Mouse (Mus musculus) v-Abl transformed pro-B cells (cell line): ENCODE results near the gene Dnajc5.

ENCODE experiments used
- in situ Hi-C, 2 experiments: fragments of 400-800 bp; cut with MboI; formaldehyde crosslinking; loops; one replicate each; pipeline ENCODE4 v1.15.1; 2025; ENCODE audit not compliant: unreplicated experiment in 2 of 2

Dnajc5 gene

GRCm38 (mm10) chr2:181598454-181599351 lies 78.4 kb downstream of the Dnajc5 start, which contains the start of gene Samd10:
TSS of gene Samd10 (minus strand) at chr2:181599212.
- in situ Hi-C loops, result loop anchor here (25.0 kb wide), 1 partner anchor 611 kb away; the partner anchor contains the start of gene Col20a1 (in 2 of the 2)

- in situ Hi-C loops, result no loop called here
Observed at GRCm38 (mm10) chr2:181600226-181600758, 80.0 kb downstream of the Dnajc5 start.

GRCm38 (mm10) chr2:181600828-181601750 lies 80.8 kb downstream of the Dnajc5 start:
- in situ Hi-C loops, result no loop called here

DNA sequence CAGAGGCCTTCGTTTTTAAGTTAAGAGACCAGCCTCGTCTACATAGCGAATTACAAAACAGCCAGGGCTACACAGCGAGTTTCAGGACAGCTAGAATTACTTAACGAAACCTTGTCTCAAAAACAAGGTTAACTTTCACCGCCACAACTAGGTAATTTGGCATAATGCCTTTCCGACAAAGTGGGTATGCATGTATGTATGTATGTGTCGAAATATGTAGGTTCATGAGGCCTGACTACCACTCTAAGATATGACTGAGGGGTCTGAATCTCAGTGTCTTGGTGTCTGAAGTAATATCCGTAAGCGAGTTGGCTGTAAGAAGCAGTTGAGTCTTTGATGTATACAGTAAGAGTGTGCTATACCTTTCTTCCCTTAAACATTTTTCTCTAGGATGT lies 81.5 kb downstream of the Dnajc5 start:
- in situ Hi-C loops, result no loop called here

GRCm38 (mm10) chr2:181602367-181602766 lies 82.1 kb downstream of the Dnajc5 start:
- in situ Hi-C loops, result no loop called here
